Mouse (Mus musculus) stomach, embryonic 15.5 days (tissue): ENCODE results near the gene Vps13a. TPM values are rescaled to one million over a fixed set of nuclear protein-coding genes. Genes with fewer than 3 reads are reported as not detected.

Experiments used
- ATAC-seq: fragments of 200-750 bp; cut with Nextera tagmentation; 2 replicates; pipeline ENCODE4 v1.8.0; 2017; ENCODE audit warnings: low read depth, moderate number of reproducible peaks, moderate TSS enrichment; ENCODE audit not compliant: insufficient read depth, low FRiP score
- H3K27ac ChIP-seq: fragments of 300-500 bp; sonication (generic); 2 replicates; pipeline ENCODE4 v1.5.1; 2015; ENCODE audit warnings: mild to moderate bottlenecking, inconsistent platforms
- H3K27me3 ChIP-seq: fragments of 300-500 bp; sonication (generic); replicated peaks from 2 replicates; pipeline ENCODE4 v1.6.1; 2015; ENCODE audit warnings: inconsistent platforms
- H3K36me3 ChIP-seq: fragments of 300-500 bp; sonication (generic); 2 replicates; pipeline ENCODE4 v1.6.1; 2015; ENCODE audit warnings: inconsistent platforms
- H3K4me1 ChIP-seq: fragments of 300-500 bp; sonication (generic); 2 replicates; pipeline ENCODE4 v1.6.1; 2015; ENCODE audit warnings: inconsistent platforms
- H3K4me2 ChIP-seq: fragments of 300-500 bp; sonication (generic); 2 replicates; pipeline ENCODE4 v1.6.1; 2015; ENCODE audit warnings: mild to moderate bottlenecking, inconsistent platforms
- H3K4me3 ChIP-seq: fragments of 300-500 bp; sonication (generic); replicated peaks from 2 replicates; pipeline ENCODE4 v1.5.1; 2015; ENCODE audit warnings: inconsistent platforms
- H3K9ac ChIP-seq: fragments of 300-500 bp; sonication (generic); 2 replicates; pipeline ENCODE4 v1.6.1; 2015; ENCODE audit warnings: inconsistent platforms
- H3K9me3 ChIP-seq: fragments of 300-500 bp; sonication (generic); 2 replicates; pipeline ENCODE4 v1.6.1; 2016; ENCODE audit warnings: inconsistent platforms
- WGBS: fragments of 180-500 bp; shearing (Covaris S2); methylation state at CpG from one replicate; pipeline ENCODE4 v1.1.7; 2015; 5-methylcytosine and 5-hydroxymethylcytosine counted together
- polyA plus RNA-seq: library from polyadenylated mRNA; unstranded; fragments of >200 nt; fragmentation: Nextera tagmentation; extraction: Ambion mirVana; gene quantifications from 2 replicates; pipeline ENCODE4 v1.2.1, GENCODE M21; 2015

Gene Vps13a
- polyA plus RNA-seq, 1 experiment from 2014 or later, result 11.2 TPM

- ATAC-seq, result peak; percentile 69; the same call in 1 of the 2 replicates
- no peaks in the 10 kb centered on the region for H3K27me3 ChIP-seq
- peaks cover 11% of the 10 kb centered on the region for H3K4me1 ChIP-seq
- H3K9ac ChIP-seq, result no peak overlapping the region
- no peaks in the 10 kb centered on the region for H3K9me3 ChIP-seq
- H3K36me3 ChIP-seq, result no peaks in the 10 kb centered on the region
- H3K27ac ChIP-seq, result no peak overlapping the region
- H3K4me3 ChIP-seq, result no peak overlapping the region
- peak overlapping the region; percentile 37 for H3K4me2 ChIP-seq
- 13% methylated on average over 9 of the region's 9 CpGs for whole genome bisulfite sequencing
Observed at GRCm38 (mm10) chr19:16599298-16599970, 181.3 kb downstream of the Vps13a start.

- H3K4me1 ChIP-seq, result peaks cover 11% of the 10 kb centered on the region
- ATAC-seq, result peak; percentile 61; the same call in 1 of the 2 replicates
- no peaks in the 10 kb centered on the region for H3K9me3 ChIP-seq
- no peaks in the 10 kb centered on the region for H3K36me3 ChIP-seq
- no peak overlapping the region for H3K27ac ChIP-seq
- no peaks in the 10 kb centered on the region for H3K27me3 ChIP-seq
- 19% methylated on average over 11 of the region's 11 CpGs for WGBS
- H3K9ac ChIP-seq, result no peak overlapping the region
- H3K4me3 ChIP-seq, result no peak overlapping the region
- peak overlapping the region; percentile 37 for H3K4me2 ChIP-seq
Observed at GRCm38 (mm10) chr19:16598653-16599297, 182.0 kb downstream of the Vps13a start.

GRCm38 (mm10) chr19:16597216-16597615 is 183.5 kb downstream of the Vps13a start:
- Histone ChIP-seq H3K4me2 (no peak overlapping the region), H3K9me3 (no peaks in the 10 kb centered on the region), H3K27ac (no peak overlapping the region), H3K9ac (no peak overlapping the region), H3K36me3 (no peaks in the 10 kb centered on the region), H3K4me3 (no peak overlapping the region), H3K4me1 (peaks cover 11% of the 10 kb centered on the region), H3K27me3 (no peaks in the 10 kb centered on the region)
- no peak for ATAC-seq
- 64% methylated on average over 6 of the region's 6 CpGs for WGBS

GRCm38 (mm10) chr19:16593975-16594317 is 186.8 kb downstream of the Vps13a start:
- Histone ChIP-seq H3K36me3 (no peaks in the 10 kb centered on the region), H3K9ac (no peak overlapping the region), H3K4me3 (no peak overlapping the region), H3K27ac (no peak overlapping the region), H3K4me2 (no peak overlapping the region), H3K9me3 (no peaks in the 10 kb centered on the region), H3K4me1 (peaks cover 6% of the 10 kb centered on the region), H3K27me3 (no peaks in the 10 kb centered on the region)
- no peak for ATAC-seq

GRCm38 (mm10) chr19:16593256-16593974 is 187.3 kb downstream of the Vps13a start:
- Histone ChIP-seq H3K9me3 (no peaks in the 10 kb centered on the region), H3K9ac (no peak overlapping the region), H3K4me3 (no peak overlapping the region), H3K4me2 (no peak overlapping the region), H3K27ac (no peak overlapping the region), H3K36me3 (no peaks in the 10 kb centered on the region), H3K27me3 (no peaks in the 10 kb centered on the region), H3K4me1 (peaks cover under 1% of the 10 kb centered on the region)
- no peak for ATAC-seq
- WGBS, result 83% methylated on average over 7 of the region's 7 CpGs

GRCm38 (mm10) chr19:16585379-16585778 is 195.4 kb downstream of the Vps13a start:
- ATAC-seq, result no peak
- H3K36me3 ChIP-seq, result no peaks in the 10 kb centered on the region
- 14% methylated on average over 3 of the region's 3 CpGs for WGBS
- no peak overlapping the region for H3K27ac ChIP-seq
- H3K4me1 ChIP-seq, result no peaks in the 10 kb centered on the region
- no peaks in the 10 kb centered on the region for H3K9me3 ChIP-seq
- no peak overlapping the region for H3K9ac ChIP-seq
- no peak overlapping the region for H3K4me2 ChIP-seq
- H3K27me3 ChIP-seq, result no peaks in the 10 kb centered on the region
- no peak overlapping the region for H3K4me3 ChIP-seq

- no peak overlapping the region for H3K9ac ChIP-seq
- H3K4me3 ChIP-seq, result no peak overlapping the region
- no peaks in the 10 kb centered on the region for H3K27me3 ChIP-seq
- ATAC-seq, result no peak
- 84% methylated on average over 7 of the region's 7 CpGs for WGBS
- no peaks in the 10 kb centered on the region for H3K9me3 ChIP-seq
- H3K27ac ChIP-seq, result no peak overlapping the region
- no peaks in the 10 kb centered on the region for H3K4me1 ChIP-seq
- H3K4me2 ChIP-seq, result no peak overlapping the region
- no peaks in the 10 kb centered on the region for H3K36me3 ChIP-seq
Observed at GRCm38 (mm10) chr19:16584546-16584945, 196.2 kb downstream of the Vps13a start.

- no peaks in the 10 kb centered on the region for H3K9me3 ChIP-seq
- no peak overlapping the region for H3K27ac ChIP-seq
- ATAC-seq, result no peak
- no peak overlapping the region for H3K4me3 ChIP-seq
- H3K4me1 ChIP-seq, result no peaks in the 10 kb centered on the region
- no peak overlapping the region for H3K9ac ChIP-seq
- H3K4me2 ChIP-seq, result no peak overlapping the region
- no peaks in the 10 kb centered on the region for H3K27me3 ChIP-seq
- H3K36me3 ChIP-seq, result no peaks in the 10 kb centered on the region
- 87% methylated on average over 8 of the region's 8 CpGs for WGBS
Observed at GRCm38 (mm10) chr19:16580501-16580900, 200.2 kb downstream of the Vps13a start.

GRCm38 (mm10) chr19:16579656-16580260 is 201.0 kb downstream of the Vps13a start:
- Histone ChIP-seq H3K4me3 (no peak overlapping the region), H3K4me2 (no peak overlapping the region), H3K4me1 (no peaks in the 10 kb centered on the region), H3K27me3 (no peaks in the 10 kb centered on the region), H3K36me3 (no peaks in the 10 kb centered on the region), H3K9me3 (no peaks in the 10 kb centered on the region), H3K9ac (no peak overlapping the region), H3K27ac (no peak overlapping the region)
- ATAC-seq, result no peak
- 82% methylated on average over 7 of the region's 7 CpGs for WGBS

GRCm38 (mm10) chr19:16576790-16577189 is 203.9 kb downstream of the Vps13a start:
- ATAC-seq, result no peak

More at GRCm38 (mm10) chr19:16576790-16577189, 203.9 kb downstream of the Vps13a start:
- Histone ChIP-seq H3K36me3 (no peaks in the 10 kb centered on the region), H3K9ac (no peak overlapping the region), H3K4me2 (no peak overlapping the region), H3K9me3 (no peaks in the 10 kb centered on the region), H3K4me3 (no peak overlapping the region), H3K4me1 (no peaks in the 10 kb centered on the region), H3K27me3 (no peaks in the 10 kb centered on the region), H3K27ac (no peak overlapping the region)
- 56% methylated on average over 6 of the region's 6 CpGs for WGBS
